14 mouse cellular contexts compared by ENCODE assay signal in genomic region chr9:118988787-118989580, GRCm38 (mm10).
DNase-seq lines count a peak whose midpoint lies in the region; ATAC-seq and TF ChIP-seq lines count a peak whose summit lies in the region.
"Had no signal": no experiment of that assay in that cellular context is flagged by ENCODE, and none has a peak within 500 bp of the region (broad histone marks: within the 10 kb centered on the region; RNA-seq: fewer than 3 reads in every experiment).

No protein-coding gene starts in this region.

- no peak overlapping the region for H3K27ac ChIP-seq in MEL (ENCODE audit: control insufficient read depth, low read depth, low read length)
- H3K27ac ChIP-seq in forebrain, embryonic 15.5 days (replicated peaks), result no peak overlapping the region
- H3K27ac ChIP-seq in limb, embryonic 12.5 days, result peak overlapping the region; percentile 62
- H3K27ac ChIP-seq: stomach, postnatal 0 days had no signal

- DNase-seq in MEL (ENCODE audit: low read depth, low spot score), result peak; percentile 18
- peak; percentile 91 for DNase-seq in brain, embryonic 14.5 days (ENCODE audit: low read depth)
- DNase-seq in left cerebral cortex, adult 8-10 months (ENCODE audit: low spot score in 2 of 2), result no peak
- no peak for DNase-seq in ovary, postnatal 14 days (ENCODE audit: low spot score)
- no peak for DNase-seq in kidney, postnatal 25 days
- DNase-seq: cerebellum, adult 2 months; gastrocnemius, postnatal 10 days; lung, postnatal 14 days had no signal

- H3K27me3 ChIP-seq in MEL (ENCODE audit: control insufficient read depth in 1 of 2, insufficient read depth in 2 of 2, low read length in 2 of 2), result no peaks in the 10 kb centered on the region
- H3K27me3 ChIP-seq in forebrain, embryonic 15.5 days, result no peaks in the 10 kb centered on the region
- no peaks in the 10 kb centered on the region for H3K27me3 ChIP-seq in limb, embryonic 12.5 days

- H3K9ac ChIP-seq in MEL (ENCODE audit: control insufficient read depth, low read depth, low read length, poor library complexity, severe bottlenecking), result no peak overlapping the region
- H3K9ac ChIP-seq in forebrain, embryonic 15.5 days (replicated peaks), result no peak overlapping the region
- H3K9ac ChIP-seq in limb, embryonic 12.5 days (replicated peaks), result no peak overlapping the region

- TF ChIP-seq RAD21 in MEL (IDR thresholded peaks at IDR 0.05; ENCODE audit: low read depth, low read length), result no peak

- no peaks in the 10 kb centered on the region for H3K9me3 ChIP-seq in MEL (replicated peaks; ENCODE audit: insufficient read depth, low read length)
- H3K9me3 ChIP-seq in forebrain, embryonic 15.5 days, result no peaks in the 10 kb centered on the region
- H3K9me3 ChIP-seq in limb, embryonic 12.5 days, result no peaks in the 10 kb centered on the region

- H3K79me2 ChIP-seq in MEL (ENCODE audit: control insufficient read depth, insufficient read depth, low read length, poor library complexity), result no peaks in the 10 kb centered on the region

- no peaks in the 10 kb centered on the region; a peak in 1 of 4 replicates for H3K36me3 ChIP-seq in MEL (ENCODE audit: control insufficient read depth in 1 of 2, insufficient read depth in 2 of 2, low read length in 2 of 2)
- no peaks in the 10 kb centered on the region for H3K36me3 ChIP-seq in forebrain, embryonic 15.5 days
- peaks cover 4% of the 10 kb centered on the region; the same call in 1 of the 2 replicates for H3K36me3 ChIP-seq in limb, embryonic 12.5 days

- TF ChIP-seq CTCF in MEL (IDR thresholded peaks at IDR 0.05 in 2 of 3, conservative IDR thresholded peaks at IDR 0.05 in 1 of 3; ENCODE audit: control insufficient read depth in 1 of 3, insufficient read depth in 1 of 3, low read depth in 2 of 3, low read length in 3 of 3, poor library complexity in 1 of 3, severe bottlenecking in 1 of 3), result no peak
- no peak for TF ChIP-seq CTCF in brain, embryonic 14.5 days (IDR thresholded peaks at IDR 0.05; ENCODE audit: borderline replicate concordance, extremely low read depth, insufficient read depth, insufficient read length)

- no peak overlapping the region for H3K4me2 ChIP-seq in forebrain, embryonic 15.5 days (replicated peaks)
- no peak overlapping the region for H3K4me2 ChIP-seq in limb, embryonic 12.5 days
- H3K4me2 ChIP-seq: liver, embryonic 11.5 days had no signal

- no peak overlapping the region for H3K4me3 ChIP-seq in MEL (ENCODE audit: control insufficient read depth in 1 of 2, insufficient read depth in 1 of 2, low read depth in 2 of 2, low read length in 2 of 2)
- H3K4me3 ChIP-seq in forebrain, embryonic 15.5 days, result no peak overlapping the region
- no peak overlapping the region for H3K4me3 ChIP-seq in limb, embryonic 12.5 days (replicated peaks)

- no peaks in the 10 kb centered on the region for H3K4me1 ChIP-seq in MEL (ENCODE audit: control insufficient read depth in 1 of 2, insufficient read depth in 2 of 2, low read length in 2 of 2)
- H3K4me1 ChIP-seq in forebrain, embryonic 15.5 days, result peaks cover 35% of the 10 kb centered on the region
- H3K4me1 ChIP-seq in limb, embryonic 12.5 days (replicated peaks), result peaks cover 70% of the 10 kb centered on the region

- 30% methylated on average over 11 of the region's 11 CpGs for WGBS in forebrain, embryonic 15.5 days
- WGBS in limb, embryonic 12.5 days, result 82% methylated on average over 11 of the region's 11 CpGs

- peak; percentile 77 for ATAC-seq in forebrain, embryonic 15.5 days (replicated peaks)
- peak; percentile 64; the same call in 1 of the 2 replicates for ATAC-seq in limb, embryonic 12.5 days (ENCODE audit: insufficient number of reproducible peaks, insufficient read depth, low FRiP score, low TSS enrichment, low read depth)
- no peak for ATAC-seq in cerebellum, adult (ENCODE audit: insufficient number of reproducible peaks, low FRiP score, low TSS enrichment)
- ATAC-seq: intestine, embryonic 16.5 days had no signal

- TF ChIP-seq POLR2A in MEL (IDR thresholded peaks at IDR 0.05; ENCODE audit: control insufficient read depth in 1 of 2, insufficient read depth in 1 of 2, low read depth in 1 of 2, low read length in 2 of 2, poor library complexity in 1 of 2), result no peak
- TF ChIP-seq POLR2A in brain, embryonic 14.5 days (IDR thresholded peaks at IDR 0.05; ENCODE audit: borderline replicate concordance, extremely low read depth, insufficient read depth, insufficient read length, poor library complexity, severe bottlenecking), result no peak

- TF ChIP-seq EP300 in MEL (IDR thresholded peaks at IDR 0.05; ENCODE audit: low read depth in 1 of 2, low read length in 2 of 2), result no peak

TF ChIP-seq in MEL, 35 proteins besides CTCF, POLR2A, EP300 and RAD21:
- TF ChIP-seq ELF1 (IDR thresholded peaks at IDR 0.05; ENCODE audit: low read depth, low read length), result no peak
- TF ChIP-seq E2F4 (IDR thresholded peaks at IDR 0.05; ENCODE audit: borderline replicate concordance, low read depth, low read length), result no peak
- TF ChIP-seq NELFE (IDR thresholded peaks at IDR 0.05; ENCODE audit: low read depth, low read length), result no peak
- no peak for TF ChIP-seq ZKSCAN1 (IDR thresholded peaks at IDR 0.05; ENCODE audit: low read depth, low read length)
- no peak for TF ChIP-seq NRF1 (IDR thresholded peaks at IDR 0.05; ENCODE audit: insufficient read depth, low read depth, low read length, poor library complexity, severe bottlenecking)
- TF ChIP-seq SIN3A (IDR thresholded peaks at IDR 0.05; ENCODE audit: low read length), result no peak
- no peak for TF ChIP-seq MYC (IDR thresholded peaks at IDR 0.05; ENCODE audit: low read depth, low read length)
- TF ChIP-seq UBTF (IDR thresholded peaks at IDR 0.05; ENCODE audit: borderline replicate concordance, insufficient read depth, low read depth, low read length), result no peak
- no peak for TF ChIP-seq POLR2AphosphoS5 (IDR thresholded peaks at IDR 0.05; ENCODE audit: borderline replicate concordance, low read depth, low read length)
- TF ChIP-seq MAFK (IDR thresholded peaks at IDR 0.05; ENCODE audit: borderline replicate concordance, low read depth, low read length), result no peak
- no peak for TF ChIP-seq MAX (IDR thresholded peaks at IDR 0.05; ENCODE audit: low read length)
- no peak for TF ChIP-seq TAL1 (IDR thresholded peaks at IDR 0.05; ENCODE audit: low read length)
- TF ChIP-seq ETS1 (IDR thresholded peaks at IDR 0.05; ENCODE audit: low read depth, low read length), result no peak
- no peak for TF ChIP-seq KAT2A (conservative IDR thresholded peaks at IDR 0.05; ENCODE audit: low read depth, low read length)

Comparison
In these comparisons a context has a peak if more than half of its experiments do, and no peak if none do; other contexts are left out.
1. DNase-seq: peak in MEL (single experiment) and brain, embryonic 14.5 days (single experiment); none in left cerebral cortex, adult 8-10 months (0 of 2), ovary, postnatal 14 days (single experiment) and kidney, postnatal 25 days (0 of 2).